Mouse (Mus musculus): Measurements from ENCODE around the gene Kri1.

DNA sequence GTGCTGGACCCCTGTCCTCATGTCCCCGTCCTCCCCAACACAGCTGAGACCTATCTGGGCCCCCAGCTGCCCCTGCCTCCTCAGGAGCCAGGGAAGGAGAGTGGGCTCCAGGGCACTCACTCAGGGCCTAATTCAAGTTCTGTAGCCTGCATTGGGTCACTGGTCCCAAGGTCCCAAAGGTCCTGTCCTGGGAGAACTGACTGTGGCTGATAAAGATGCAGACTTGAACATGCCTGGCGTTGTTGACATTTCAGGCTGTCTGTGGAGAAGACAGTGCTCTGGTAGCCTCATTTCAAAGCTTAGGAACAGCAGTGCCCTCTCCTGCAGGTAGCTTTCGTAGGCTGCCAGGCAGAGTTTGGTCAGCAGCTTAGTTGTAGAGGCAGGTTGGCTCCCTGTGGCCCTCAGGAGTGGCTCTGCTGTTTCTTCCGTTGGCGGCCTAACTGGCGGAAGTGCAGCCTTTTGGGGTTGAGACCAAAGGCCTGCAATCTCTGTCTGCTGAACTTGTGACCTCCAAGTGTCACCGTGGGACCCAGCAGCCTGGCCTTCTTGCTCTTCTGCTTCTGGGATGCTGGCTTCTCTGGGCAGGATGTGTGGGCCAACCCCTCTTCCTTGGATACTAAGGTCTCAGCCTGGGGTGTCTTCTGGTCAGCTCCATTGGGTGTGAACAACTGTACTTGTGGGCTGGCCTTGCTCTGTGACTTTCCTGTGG lies 14.1 kb downstream of the Kri1 start:
- TF ChIP-seq POLR2A (IDR thresholded peaks at IDR 0.05; ENCODE audit: borderline replicate concordance, extremely low read depth, insufficient read depth, insufficient read length, poor library complexity, severe bottlenecking) = no peak
- no peak for TF ChIP-seq CTCF (IDR thresholded peaks at IDR 0.05; ENCODE audit: borderline replicate concordance, extremely low read depth, insufficient read depth, insufficient read length)
